Mouse (Mus musculus) hindbrain, embryonic 14.5 days (tissue): ENCODE data around the gene Gm17949. TPM values are rescaled to one million over a fixed set of nuclear protein-coding genes. Genes with fewer than 3 reads are reported as not detected.
"Not testable (repeated sequence)": the region's sequence is repeated elsewhere in the genome, so short reads cannot be mapped to it uniquely, and the experiment has no call there.

Source experiments
- ATAC-seq: fragments of 200-750 bp; cut with Nextera tagmentation; 2 replicates; pipeline ENCODE4 v1.8.0; 2017; ENCODE audit warnings: moderate number of reproducible peaks, mild to moderate bottlenecking, moderate TSS enrichment, moderate library complexity; ENCODE audit not compliant: low FRiP score
- DNase-seq: peaks from one replicate; pipeline ENCODE4 v3.0.0-alpha.2; 2015; ENCODE audit warnings: low spot score
- H3K27ac ChIP-seq: fragments of 300-500 bp; sonication (generic); 2 replicates; pipeline ENCODE4 v1.5.1; 2014; ENCODE audit warnings: mild to moderate bottlenecking, moderate library complexity
- H3K27me3 ChIP-seq: fragments of 300-500 bp; sonication (generic); 2 replicates; pipeline ENCODE4 v1.6.1; 2014; ENCODE audit warnings: mild to moderate bottlenecking, low read length, mixed read lengths; ENCODE audit not compliant: control insufficient read depth, insufficient read depth
- H3K36me3 ChIP-seq: fragments of 300-500 bp; sonication (generic); replicated peaks from 2 replicates; pipeline ENCODE4 v1.6.1; 2014; ENCODE audit not compliant: control insufficient read depth, insufficient read depth
- H3K4me1 ChIP-seq: fragments of 300-500 bp; sonication (generic); replicated peaks from 2 replicates; pipeline ENCODE4 v1.6.1; 2014; ENCODE audit warnings: antibody characterized with exemption, low read length, mixed read lengths; ENCODE audit not compliant: control insufficient read depth, insufficient read depth
- H3K4me2 ChIP-seq: fragments of 300-500 bp; sonication (generic); replicated peaks from 2 replicates; pipeline ENCODE4 v1.6.1; 2014; ENCODE audit warnings: mild to moderate bottlenecking, moderate library complexity
- H3K4me3 ChIP-seq: fragments of 300-500 bp; sonication (generic); replicated peaks from 2 replicates; pipeline ENCODE4 v1.5.1; 2014; ENCODE audit warnings: mild to moderate bottlenecking, low read length
- H3K9ac ChIP-seq: fragments of 300-500 bp; sonication (generic); 2 replicates; pipeline ENCODE4 v1.6.1; 2014
- H3K9me3 ChIP-seq: fragments of 300-500 bp; sonication (generic); 2 replicates; pipeline ENCODE4 v1.6.1; 2016; ENCODE audit warnings: low read length; ENCODE audit not compliant: control insufficient read depth
- WGBS: fragments of 180-500 bp; shearing (Covaris S2); extraction: QIAGEN DNeasy Blood & Tissue Kit; methylation state at CpG from one replicate; pipeline ENCODE4 v1.1.7; 2014; 5-methylcytosine and 5-hydroxymethylcytosine counted together
- polyA plus RNA-seq: library from polyadenylated mRNA; unstranded; fragments of >200 nt; fragmentation: Nextera tagmentation; extraction: Ambion mirVana; gene quantifications from 2 replicates; pipeline ENCODE4 v1.2.1, GENCODE M21; 2014

Gene Gm17949
- polyA plus RNA-seq, 1 experiment from 2014 or later = 0.28 TPM

DNA sequence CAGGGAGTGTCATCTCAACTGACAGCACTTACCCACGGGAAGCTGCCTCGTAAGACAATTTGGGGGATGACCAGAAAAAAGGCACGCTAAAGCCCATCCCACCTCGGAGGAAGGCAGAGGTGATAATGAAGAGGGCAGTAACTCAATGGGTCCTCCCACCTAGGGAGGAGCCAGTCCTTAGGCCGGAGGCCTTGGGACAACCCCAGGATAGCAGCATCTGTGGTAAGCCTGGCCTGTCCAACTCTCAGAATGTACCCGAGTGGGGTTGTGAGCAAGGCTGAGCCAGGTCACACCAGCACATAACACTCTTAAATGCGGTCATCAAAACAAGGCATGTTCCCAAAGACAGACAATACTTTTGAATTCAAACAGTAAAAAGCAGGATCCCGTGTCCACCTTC is 18.4 kb downstream of the Gm17949 start:
- Histone ChIP-seq H3K27me3 (no peaks in the 10 kb centered on the region), H3K27ac (no peak overlapping the region), H3K36me3 (peaks cover 39% of the 10 kb centered on the region), H3K9ac (peak overlapping the region; percentile 99), H3K4me1 (peaks cover 22% of the 10 kb centered on the region), H3K9me3 (no peaks in the 10 kb centered on the region), H3K4me2 (peak overlapping the region; percentile 90), H3K4me3 (peak overlapping the region; percentile 95; the same call in 1 of the 2 replicates)
- WGBS = 65% methylated on average over 8 of the region's 8 CpGs
- DNase-seq (no peak), ATAC-seq (no peak)

DNA sequence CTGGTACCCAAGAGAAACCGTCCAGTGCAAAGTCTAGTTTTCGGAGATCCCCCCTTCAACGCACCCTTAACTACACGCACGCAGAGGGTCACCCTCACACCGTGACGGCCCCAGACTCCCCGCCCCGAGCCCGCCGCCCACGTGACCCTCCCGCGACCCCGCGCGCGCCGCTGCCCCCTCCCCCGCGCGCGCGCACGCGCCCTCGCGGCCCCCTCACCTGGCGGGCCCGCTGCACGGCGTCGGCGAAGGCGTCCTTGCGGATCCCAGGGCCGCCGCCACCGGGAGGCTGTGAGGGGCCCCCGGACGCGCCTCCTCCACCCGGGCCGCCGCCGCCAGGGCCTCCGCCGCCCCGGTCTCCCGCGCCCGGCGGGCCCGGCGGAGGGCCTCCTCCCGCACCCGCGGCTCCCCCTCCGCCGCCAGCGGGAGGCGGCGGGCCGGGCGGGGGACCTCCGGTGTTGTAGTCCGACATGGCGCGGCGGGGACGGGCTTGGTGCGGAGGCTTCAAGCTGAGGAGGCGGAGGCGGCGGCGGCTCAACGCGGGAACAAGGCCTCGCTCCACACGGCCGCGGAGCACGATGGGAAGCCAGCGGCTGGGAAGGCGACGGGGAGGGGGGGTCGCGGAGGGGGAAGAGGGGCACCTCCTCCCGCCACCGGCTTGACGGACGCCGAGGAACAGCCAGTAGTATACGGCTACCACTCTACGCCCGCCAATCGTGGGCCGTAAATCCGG is 19.8 kb downstream of the Gm17949 start, which contains the start of gene Khsrp:
Gene Khsrp (minus strand): TSS at position 592 of the 730 bp plus-strand sequence.
- peak within 1 kb of the TSS; percentile 95 for H3K4me3 ChIP-seq
- H3K36me3 ChIP-seq = peaks cover 25% of the 10 kb centered on the region
- no peak for ATAC-seq
- H3K9me3 ChIP-seq = no peaks in the 10 kb centered on the region
- H3K27ac ChIP-seq = peak within 1 kb of the TSS; percentile 94
- no peaks in the 10 kb centered on the region for H3K27me3 ChIP-seq
- H3K4me1 ChIP-seq = peaks cover 22% of the 10 kb centered on the region
- DNase-seq = peak; percentile 45
- peak within 1 kb of the TSS; percentile 99 for H3K9ac ChIP-seq
- peak within 1 kb of the TSS; percentile 90 for H3K4me2 ChIP-seq
- WGBS = under 1% methylated on average over 84 of the region's 99 CpGs

DNA sequence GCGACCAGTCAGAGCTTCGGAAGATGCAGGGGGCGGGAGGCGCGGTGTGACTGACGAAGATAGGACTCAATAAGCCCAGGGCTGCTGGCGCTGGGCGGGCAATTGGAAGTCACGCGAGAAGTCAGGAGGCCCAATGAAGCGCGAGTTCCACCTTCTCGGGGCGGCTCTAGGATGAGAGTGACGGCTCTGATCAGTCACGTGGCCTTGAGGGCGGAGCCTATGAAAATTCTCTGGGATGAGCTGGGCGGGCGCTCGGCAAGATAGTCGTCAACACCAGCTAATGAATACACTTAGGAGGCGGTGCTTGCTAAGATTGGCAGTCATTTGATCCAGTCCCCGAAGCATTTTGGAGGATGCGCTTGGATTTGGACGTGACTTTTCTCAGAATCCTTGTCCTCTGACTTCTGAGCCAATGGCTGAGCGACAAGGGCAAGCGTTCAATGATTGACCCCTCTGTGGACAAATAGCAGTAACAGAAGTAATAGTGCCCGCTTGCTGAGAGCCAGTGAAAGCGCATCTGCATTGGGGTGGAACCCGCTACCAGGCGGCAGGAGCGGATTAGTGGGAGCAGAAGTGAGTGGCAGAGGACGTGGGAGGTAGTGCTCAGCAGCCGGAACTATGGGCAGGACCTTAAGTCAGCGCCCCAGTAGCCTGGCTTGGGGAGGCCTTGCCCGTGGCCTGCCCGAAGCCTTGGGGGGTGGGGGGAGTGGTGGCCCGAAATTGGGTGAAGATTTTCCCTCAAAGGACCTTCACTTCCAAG is 20.6 kb downstream of the Gm17949 start:
- H3K4me2 ChIP-seq = peak overlapping the region; percentile 68
- DNase-seq (peak; percentile 99), ATAC-seq (peak; percentile 98)
- under 1% methylated on average over 38 of the region's 38 CpGs for WGBS
- H3K4me1 ChIP-seq = peaks cover 22% of the 10 kb centered on the region
- no peaks in the 10 kb centered on the region for H3K9me3 ChIP-seq
- H3K36me3 ChIP-seq = peaks cover 18% of the 10 kb centered on the region
- H3K9ac ChIP-seq = peak overlapping the region; percentile 54
- peak overlapping the region; percentile 95 for H3K4me3 ChIP-seq
- peak overlapping the region; percentile 77 for H3K27ac ChIP-seq
- no peaks in the 10 kb centered on the region for H3K27me3 ChIP-seq

DNA sequence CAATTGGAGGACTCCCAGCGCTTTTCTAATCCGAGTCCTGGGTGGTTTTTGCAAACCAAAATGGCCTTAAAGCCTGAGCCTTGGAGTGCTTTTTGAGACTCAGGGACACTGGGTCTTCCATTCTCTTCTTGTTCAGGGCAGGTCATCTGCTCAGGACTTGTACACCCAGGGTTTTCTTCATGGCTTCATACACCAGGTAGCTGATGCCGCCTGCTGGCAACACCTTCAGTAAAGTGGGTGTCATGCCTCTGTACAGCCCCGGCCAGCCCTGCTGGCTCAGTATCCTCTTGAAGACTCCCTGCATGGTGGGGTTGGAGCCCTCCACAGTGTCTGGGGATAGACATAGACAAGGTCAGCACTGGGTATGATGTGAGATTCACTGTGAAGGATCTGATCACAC is 21.6 kb downstream of the Gm17949 start:
- Histone ChIP-seq H3K27ac (no peak overlapping the region), H3K27me3 (no peaks in the 10 kb centered on the region), H3K36me3 (peaks cover 8% of the 10 kb centered on the region), H3K4me2 (peak overlapping the region; percentile 68), H3K4me3 (0 out of 2 replicates have a peak overlapping the region, but pooled peaks have one; percentile 33), H3K9me3 (no peaks in the 10 kb centered on the region), H3K9ac (no peak overlapping the region), H3K4me1 (peaks cover 22% of the 10 kb centered on the region)
- DNase-seq (no peak), ATAC-seq (no peak)
- 89% methylated on average over 4 of the region's 4 CpGs for WGBS

DNA sequence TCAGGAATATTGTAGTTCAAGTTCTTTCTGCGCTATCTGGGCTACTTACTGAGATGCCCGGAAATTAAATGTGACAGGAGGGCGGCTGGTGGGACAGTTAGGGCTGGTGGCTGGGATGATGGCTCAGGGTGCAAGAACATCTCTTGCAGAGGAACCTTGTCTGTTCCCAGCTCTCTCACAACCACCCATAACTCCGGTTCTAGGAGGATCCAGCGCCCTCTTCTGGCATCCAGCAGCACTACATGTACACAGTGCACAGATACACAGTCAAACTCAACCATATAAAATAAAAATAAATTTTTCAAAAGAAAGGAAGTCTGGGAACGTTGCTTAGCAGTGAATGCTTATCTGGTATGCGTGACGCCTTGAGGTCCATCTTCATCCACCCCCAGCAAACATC is 27.7 kb downstream of the Gm17949 start:
- DNase-seq (no peak), ATAC-seq (no peak)
- Histone ChIP-seq H3K9ac (no peak overlapping the region), H3K27ac (no peak overlapping the region), H3K27me3 (0 out of 2 replicates have a peak, but pooled peaks cover 6% of the 10 kb centered on the region), H3K4me3 (no peak overlapping the region), H3K36me3 (no peaks in the 10 kb centered on the region), H3K4me1 (no peaks in the 10 kb centered on the region), H3K4me2 (no peak overlapping the region), H3K9me3 (no peaks in the 10 kb centered on the region)
- 45% methylated on average over 8 of the region's 8 CpGs for WGBS

DNA sequence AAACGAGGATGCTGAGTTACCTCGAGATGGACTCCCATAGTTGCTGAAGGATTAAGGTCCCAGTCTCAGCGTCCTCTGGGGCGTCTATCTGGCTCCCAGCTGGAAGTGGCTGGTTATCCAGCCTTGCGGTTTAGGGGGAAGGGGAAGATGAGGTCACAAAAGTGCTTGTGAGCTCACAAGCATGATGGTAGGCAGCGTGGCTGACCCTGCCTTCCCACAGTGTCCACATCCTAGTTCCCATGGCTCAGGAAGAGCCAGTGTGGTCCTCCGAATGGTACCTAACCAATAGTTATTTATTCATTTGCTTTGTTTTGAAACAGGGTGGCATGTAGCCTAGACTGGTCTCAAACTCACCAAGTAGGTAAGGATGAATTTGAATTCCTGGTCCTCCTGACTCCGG is 30.3 kb downstream of the Gm17949 start, which contains the start of gene Slc25a41:
Gene Slc25a41 (minus strand): TSS at position 101 of the 400 bp plus-strand sequence.
- Histone ChIP-seq H3K27ac (no peak within 1 kb of the TSS), H3K9ac (no peak within 1 kb of the TSS), H3K36me3 (peaks cover 14% of the 10 kb centered on the region), H3K4me2 (no peak within 1 kb of the TSS), H3K4me1 (no peaks in the 10 kb centered on the region), H3K27me3 (0 out of 2 replicates have a peak, but pooled peaks cover 6% of the 10 kb centered on the region), H3K9me3 (no peaks in the 10 kb centered on the region), H3K4me3 (no peak within 1 kb of the TSS)
- ATAC-seq = no peak
- no peak for DNase-seq
- WGBS = 72% methylated on average over 8 of the region's 8 CpGs

DNA sequence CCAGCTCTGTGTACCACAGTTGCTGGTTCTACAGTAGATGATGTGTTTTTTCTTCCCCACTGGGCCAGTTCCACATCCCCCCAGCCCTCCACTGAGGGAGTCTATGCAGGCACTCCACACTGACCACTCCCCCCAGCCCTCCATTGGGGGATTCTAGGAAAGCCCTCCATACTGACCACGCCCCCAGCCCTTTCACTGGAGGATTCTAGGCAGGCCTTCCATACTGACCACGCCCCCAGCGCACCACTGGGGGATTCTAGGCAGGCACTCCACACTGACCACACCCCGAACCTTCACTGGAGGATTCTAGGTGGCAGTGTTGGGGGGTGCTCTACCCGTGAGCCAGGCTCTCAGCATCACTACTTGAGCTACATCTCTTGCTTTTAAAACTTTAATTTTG is 36.1 kb downstream of the Gm17949 start:
- H3K9ac ChIP-seq = no peak overlapping the region
- H3K27ac ChIP-seq = no peak overlapping the region
- H3K4me2 ChIP-seq = no peak overlapping the region
- no peaks in the 10 kb centered on the region for H3K27me3 ChIP-seq
- ATAC-seq (no peak), DNase-seq (no peak)
- 27% methylated on average over 5 of the region's 5 CpGs for WGBS
- no peaks in the 10 kb centered on the region for H3K4me1 ChIP-seq
- no peak overlapping the region for H3K4me3 ChIP-seq
- no peaks in the 10 kb centered on the region for H3K9me3 ChIP-seq
- H3K36me3 ChIP-seq = peaks cover 61% of the 10 kb centered on the region

DNA sequence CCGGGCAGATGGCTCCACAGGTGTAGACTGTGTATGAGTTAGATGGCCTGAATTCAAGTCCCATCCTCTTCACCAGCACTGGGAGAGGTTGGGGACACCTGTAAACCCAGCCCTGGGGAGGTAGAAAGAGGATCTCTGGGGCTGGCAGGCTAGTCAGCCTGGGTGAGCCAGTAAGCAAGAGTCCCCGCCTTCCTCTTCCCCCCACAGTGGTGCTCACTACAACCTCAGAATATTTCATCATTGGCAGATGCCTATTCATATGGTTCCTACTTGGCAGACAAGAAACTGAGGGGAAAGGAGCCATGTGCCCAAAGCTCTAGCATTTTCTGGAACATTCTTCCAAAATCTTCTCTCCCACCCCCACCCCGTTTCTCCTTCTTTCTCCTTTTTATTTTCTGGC is 37.5 kb downstream of the Gm17949 start:
- no peak for ATAC-seq
- Histone ChIP-seq H3K4me1 (no peaks in the 10 kb centered on the region), H3K36me3 (peaks cover 75% of the 10 kb centered on the region), H3K4me2 (no peak overlapping the region), H3K27me3 (no peaks in the 10 kb centered on the region), H3K9me3 (no peaks in the 10 kb centered on the region), H3K9ac (no peak overlapping the region), H3K4me3 (no peak overlapping the region), H3K27ac (no peak overlapping the region)
- 97% methylated on average over 3 of the region's 3 CpGs for WGBS
- no peak for DNase-seq

DNA sequence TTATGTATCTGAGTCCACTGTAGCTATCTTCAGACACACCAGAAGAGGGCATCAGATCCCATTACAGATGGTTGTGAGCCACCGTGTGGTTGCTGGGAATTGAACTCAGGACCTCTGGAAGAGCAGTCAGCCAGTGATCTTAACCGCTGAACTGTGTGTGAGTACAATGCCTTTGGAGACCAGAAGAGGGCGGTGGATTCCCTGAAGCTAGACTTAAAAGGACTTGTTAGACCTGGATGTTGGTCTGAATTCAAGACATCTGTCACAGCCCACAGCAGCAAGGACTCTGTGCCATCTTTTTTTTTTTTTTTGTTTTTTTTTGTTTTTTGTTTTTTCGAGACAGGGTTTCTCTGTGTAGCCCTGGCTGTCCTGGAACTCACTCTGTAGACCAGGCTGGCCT is 40.4 kb downstream of the Gm17949 start:
- peaks cover 87% of the 10 kb centered on the region for H3K36me3 ChIP-seq
- H3K9me3 ChIP-seq, H3K4me2 ChIP-seq, ATAC-seq, H3K4me1 ChIP-seq, H3K9ac ChIP-seq, DNase-seq, H3K27ac ChIP-seq, H3K4me3 ChIP-seq, H3K27me3 ChIP-seq: not testable (repeated sequence)
- 82% methylated on average over 3 of the region's 4 CpGs for WGBS
